Mouse (Mus musculus) lung, postnatal 0 days (tissue): Measurements from ENCODE around the gene Gpc1.

Experiments
- CTCF ChIP-seq: IDR thresholded peaks from 2 replicates; pipeline ENCODE4 v1.5.1; 2016; ENCODE audit warnings: antibody characterized with exemption, mild to moderate bottlenecking
- EP300 ChIP-seq: IDR thresholded peaks from 2 replicates; pipeline ENCODE4 v1.6.1; 2016; ENCODE audit warnings: antibody characterized with exemption, mild to moderate bottlenecking, control low read depth

DNA sequence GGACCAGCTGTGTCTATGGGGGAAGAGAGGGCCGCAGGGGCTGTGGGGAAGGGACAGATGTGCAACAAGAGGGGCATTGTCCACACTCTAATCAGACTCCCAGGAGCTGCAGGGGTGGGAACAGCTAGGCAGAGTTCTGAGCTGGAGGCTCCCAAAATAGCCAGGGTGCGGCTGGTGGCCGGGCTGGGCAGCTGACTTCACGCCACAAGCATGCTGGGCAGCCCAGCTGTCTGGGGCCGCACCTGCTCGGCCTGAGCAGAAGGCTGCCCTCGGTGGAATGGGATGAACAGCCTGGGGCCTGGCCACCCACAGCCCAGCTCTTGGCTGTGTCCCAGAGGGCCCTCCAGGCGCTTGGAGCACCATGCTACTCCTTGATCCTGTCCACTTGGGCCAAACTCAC lies 44.2 kb upstream of the Gpc1 start:
- TF ChIP-seq EP300 (no peak), CTCF (no peak)
